Mouse (Mus musculus) embryonic facial prominence, embryonic 15.5 days (tissue): ENCODE measurements around the gene Agap3. TPM values are rescaled to one million over a fixed set of nuclear protein-coding genes. Genes with fewer than 3 reads are reported as not detected.

ENCODE experiments used
- ATAC-seq: fragments of 200-750 bp; cut with Nextera tagmentation; 2 replicates; pipeline ENCODE4 v1.8.0; 2017; ENCODE audit warnings: low read depth, moderate TSS enrichment; ENCODE audit not compliant: insufficient number of reproducible peaks, low FRiP score, low TSS enrichment
- H3K27ac ChIP-seq: fragments of 300-500 bp; sonication (generic); replicated peaks from 2 replicates; pipeline ENCODE4 v1.5.1; 2015; ENCODE audit warnings: mild to moderate bottlenecking, inconsistent platforms
- H3K27me3 ChIP-seq: fragments of 300-500 bp; sonication (generic); 2 replicates; pipeline ENCODE4 v1.6.1; 2015; ENCODE audit warnings: inconsistent platforms
- H3K36me3 ChIP-seq: fragments of 300-500 bp; sonication (generic); 2 replicates; pipeline ENCODE4 v1.6.1; 2015; ENCODE audit warnings: mild to moderate bottlenecking, inconsistent platforms
- H3K4me1 ChIP-seq: fragments of 300-500 bp; sonication (generic); 2 replicates; pipeline ENCODE4 v1.6.1; 2015; ENCODE audit warnings: inconsistent platforms
- H3K4me2 ChIP-seq: fragments of 300-500 bp; sonication (generic); replicated peaks from 2 replicates; pipeline ENCODE4 v1.6.1; 2015; ENCODE audit warnings: mild to moderate bottlenecking, inconsistent platforms
- H3K4me3 ChIP-seq: fragments of 300-500 bp; sonication (generic); replicated peaks from 2 replicates; pipeline ENCODE4 v1.5.1; 2015; ENCODE audit warnings: mild to moderate bottlenecking, inconsistent platforms
- H3K9ac ChIP-seq: fragments of 300-500 bp; sonication (generic); 2 replicates; pipeline ENCODE4 v1.6.1; 2015; ENCODE audit warnings: inconsistent platforms
- H3K9me3 ChIP-seq: fragments of 300-500 bp; sonication (generic); replicated peaks from 2 replicates; pipeline ENCODE4 v1.6.1; 2016; ENCODE audit warnings: inconsistent platforms
- WGBS: fragments of 180-500 bp; shearing (Covaris S2); methylation state at CpG from one replicate; pipeline ENCODE4 v1.1.7; 2015; 5-methylcytosine and 5-hydroxymethylcytosine counted together
- polyA plus RNA-seq: library from polyadenylated mRNA; unstranded; fragments of >200 nt; fragmentation: Nextera tagmentation; extraction: Ambion mirVana; gene quantifications from 2 replicates; pipeline ENCODE4 v1.2.1, GENCODE M21; 2015

The Agap3 gene
- polyA plus RNA-seq, 1 experiment from 2014 or later = 45.0 TPM

DNA sequence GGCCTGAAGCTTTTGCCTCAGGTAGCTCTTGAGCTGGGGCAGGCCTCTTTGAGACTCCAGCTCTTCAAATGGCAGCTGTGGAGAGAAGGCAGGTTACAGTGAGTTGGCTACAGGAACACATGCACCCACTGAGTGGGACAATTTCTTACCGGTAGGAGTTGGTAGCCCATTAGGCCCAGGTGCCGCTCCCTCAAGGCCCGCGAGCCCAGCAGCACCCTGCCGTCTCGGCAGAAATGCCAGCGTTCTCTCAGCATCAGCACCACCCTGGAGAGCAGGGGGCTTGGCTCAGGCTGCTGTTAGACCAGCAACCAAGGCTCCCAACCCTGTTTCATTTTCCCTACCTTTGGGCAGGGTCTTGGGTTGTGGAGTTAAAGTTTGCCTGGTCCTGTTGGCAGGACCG lies 10.8 kb upstream of the Agap3 start:
- no peak overlapping the region for H3K9ac ChIP-seq
- no peak overlapping the region for H3K4me3 ChIP-seq
- H3K4me1 ChIP-seq = peaks cover 18% of the 10 kb centered on the region
- H3K27ac ChIP-seq = no peak overlapping the region
- WGBS = 93% methylated on average over 8 of the region's 8 CpGs
- H3K27me3 ChIP-seq = no peaks in the 10 kb centered on the region
- no peaks in the 10 kb centered on the region for H3K9me3 ChIP-seq
- no peak for ATAC-seq
- peaks cover 75% of the 10 kb centered on the region for H3K36me3 ChIP-seq
- no peak overlapping the region for H3K4me2 ChIP-seq

DNA sequence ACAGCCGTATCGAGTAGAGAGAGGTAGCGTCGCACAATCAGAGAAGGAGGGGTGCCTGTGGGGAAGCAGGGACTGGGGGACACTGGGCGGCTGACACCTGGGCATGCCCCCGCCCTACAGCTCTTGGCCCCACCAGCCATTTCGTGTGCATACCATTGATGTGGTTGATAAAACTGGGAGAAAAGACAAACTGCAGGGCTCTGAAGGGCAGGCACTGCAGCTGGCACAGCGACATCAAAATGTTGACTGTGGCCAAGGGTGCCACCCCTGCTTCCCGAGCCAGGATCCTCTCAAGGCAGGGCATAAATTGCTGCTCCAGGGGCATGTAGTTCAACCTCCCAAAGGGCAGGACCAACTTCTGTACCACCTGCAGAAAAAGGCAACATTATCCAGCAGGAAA lies 9.9 kb upstream of the Agap3 start:
- H3K4me3 ChIP-seq = no peak overlapping the region
- no peak overlapping the region for H3K9ac ChIP-seq
- no peaks in the 10 kb centered on the region for H3K9me3 ChIP-seq
- peaks cover 67% of the 10 kb centered on the region for H3K36me3 ChIP-seq
- H3K27me3 ChIP-seq = no peaks in the 10 kb centered on the region
- no peak for ATAC-seq
- no peak overlapping the region; the same call in 1 of the 2 replicates for H3K27ac ChIP-seq
- peaks cover 23% of the 10 kb centered on the region for H3K4me1 ChIP-seq
- WGBS = 79% methylated on average over 9 of the region's 9 CpGs
- no peak overlapping the region for H3K4me2 ChIP-seq

DNA sequence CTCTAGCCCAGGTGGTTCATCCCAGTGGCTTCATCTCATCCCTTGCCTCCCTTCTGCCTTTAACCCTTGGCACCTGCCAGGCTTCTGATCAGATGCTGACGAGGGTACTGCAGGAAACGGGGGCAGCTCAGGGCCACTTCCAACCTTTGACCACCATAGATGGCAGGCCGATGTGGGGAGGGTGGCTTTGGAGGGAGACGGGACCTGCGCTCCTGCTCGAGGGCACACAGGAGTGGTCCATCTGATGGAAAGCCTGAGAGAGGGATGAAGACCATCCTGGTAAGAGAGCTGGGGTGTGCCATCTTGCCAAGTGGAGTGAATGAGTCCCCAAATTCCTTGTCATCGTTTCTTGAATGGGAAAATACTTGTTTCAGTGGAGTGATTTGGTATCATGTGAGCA lies 8.8 kb upstream of the Agap3 start:
- Histone ChIP-seq H3K4me1 (peaks cover 35% of the 10 kb centered on the region), H3K9me3 (no peaks in the 10 kb centered on the region), H3K36me3 (peaks cover 57% of the 10 kb centered on the region), H3K27me3 (no peaks in the 10 kb centered on the region), H3K4me2 (no peak overlapping the region), H3K4me3 (no peak overlapping the region), H3K9ac (no peak overlapping the region), H3K27ac (no peak overlapping the region)
- 84% methylated on average over 7 of the region's 7 CpGs for WGBS
- no peak for ATAC-seq

DNA sequence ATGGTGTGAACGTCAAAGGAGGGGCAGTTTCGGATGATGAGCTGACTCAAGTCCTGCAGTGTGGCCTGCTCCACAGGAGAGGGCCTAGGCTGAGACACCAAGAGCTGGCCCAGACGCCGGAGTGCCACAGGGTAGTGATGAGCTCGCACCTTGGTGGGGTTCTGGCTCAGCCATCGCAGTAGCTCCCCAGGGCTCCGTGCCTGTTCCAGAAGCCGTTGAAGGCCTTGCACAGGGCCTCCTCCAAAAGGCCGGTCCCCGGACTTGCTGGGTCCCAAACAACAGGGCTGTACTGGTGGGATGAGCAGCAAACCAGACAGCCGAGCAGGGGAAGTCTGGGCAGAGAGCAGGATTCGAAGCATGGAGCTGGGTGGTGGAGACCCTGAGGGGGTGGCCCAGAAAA lies 8.1 kb upstream of the Agap3 start:
- Histone ChIP-seq H3K36me3 (peaks cover 51% of the 10 kb centered on the region), H3K27me3 (no peaks in the 10 kb centered on the region), H3K4me3 (peak overlapping the region; percentile 97), H3K27ac (0 out of 2 replicates have a peak overlapping the region, but pooled peaks have one; percentile 93), H3K4me1 (peaks cover 36% of the 10 kb centered on the region), H3K4me2 (peak overlapping the region; percentile 72), H3K9ac (peak overlapping the region; percentile 93), H3K9me3 (no peaks in the 10 kb centered on the region)
- ATAC-seq = no peak
- 80% methylated on average over 12 of the region's 12 CpGs for WGBS

DNA sequence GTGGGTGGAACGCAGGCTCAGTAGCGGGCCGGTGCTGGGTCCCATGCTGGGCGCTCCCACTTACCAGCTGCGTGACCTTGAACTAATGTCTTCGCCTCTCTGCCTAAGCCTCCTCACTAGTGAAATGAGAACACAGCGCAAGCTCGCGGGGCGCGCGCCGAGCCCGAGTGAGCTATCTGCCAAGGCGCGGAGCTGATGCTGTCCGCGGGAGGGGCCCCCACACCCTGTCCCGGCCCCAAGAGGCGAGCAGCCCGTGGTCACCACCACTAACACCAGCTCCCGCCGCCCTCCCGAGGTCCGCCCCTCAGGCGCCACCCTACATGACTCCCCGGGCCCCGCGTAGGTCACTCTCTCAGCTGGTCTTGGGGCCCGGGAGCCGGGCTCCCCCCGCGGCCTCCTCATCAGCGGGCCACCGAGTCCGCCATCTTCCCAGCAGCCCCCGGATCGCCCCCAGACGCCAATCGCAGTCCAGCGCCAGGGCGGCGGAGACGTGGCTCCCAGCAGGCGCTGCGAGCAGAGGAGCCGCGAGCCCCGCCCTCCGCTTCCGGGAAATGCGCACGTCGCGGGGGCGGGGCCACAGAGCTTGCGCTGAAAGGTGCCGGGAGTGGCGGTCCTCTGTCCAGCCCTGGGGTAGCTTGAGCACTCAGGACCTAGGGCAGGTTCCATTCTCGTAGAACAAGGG lies 7.1 kb upstream of the Agap3 start, which contains the start of gene Fastk:
Gene Fastk (minus strand): TSS at position 542 of the 682 bp plus-strand sequence.
- H3K9ac ChIP-seq = peak within 1 kb of the TSS; percentile 93
- peak within 1 kb of the TSS; percentile 93 for H3K27ac ChIP-seq
- H3K4me2 ChIP-seq = peak within 1 kb of the TSS; percentile 72
- WGBS = under 1% methylated on average over 60 of the region's 60 CpGs
- no peaks in the 10 kb centered on the region for H3K9me3 ChIP-seq
- peaks cover 41% of the 10 kb centered on the region for H3K36me3 ChIP-seq
- peaks cover 36% of the 10 kb centered on the region for H3K4me1 ChIP-seq
- H3K4me3 ChIP-seq = peak within 1 kb of the TSS; percentile 97
- no peaks in the 10 kb centered on the region for H3K27me3 ChIP-seq
- ATAC-seq = peak; percentile 88

DNA sequence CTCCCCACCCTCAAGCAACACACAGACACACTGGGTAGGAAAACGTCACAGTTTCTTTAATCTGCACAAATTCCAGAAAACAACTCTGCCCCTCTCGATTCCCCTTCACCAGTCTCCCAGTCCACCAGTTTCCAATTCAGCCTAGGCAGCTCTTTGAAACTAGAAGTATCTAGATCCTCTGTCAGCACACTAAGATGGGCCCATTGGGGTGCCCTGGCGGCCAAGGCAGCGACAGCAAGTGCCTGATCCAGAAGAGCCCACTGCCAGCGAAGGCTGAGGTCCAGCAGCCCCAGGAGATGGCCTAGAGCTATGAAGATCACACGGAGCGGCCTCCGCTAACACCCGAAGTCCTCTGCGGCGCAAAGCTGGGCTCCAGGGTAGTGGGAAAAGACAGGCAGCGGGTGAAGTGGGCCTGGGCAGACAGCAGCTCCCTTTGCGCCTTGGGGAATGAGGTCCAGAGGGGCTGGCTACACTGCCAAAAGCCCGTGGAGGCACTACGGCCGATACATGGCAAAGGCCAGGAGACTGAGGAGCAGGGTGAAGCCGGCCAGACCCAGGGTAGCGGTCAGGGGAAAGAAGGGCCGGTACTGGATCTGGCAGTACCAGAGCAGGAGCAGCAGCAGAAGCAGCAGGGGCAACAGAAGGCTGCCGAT lies 6.4 kb upstream of the Agap3 start:
- Histone ChIP-seq H3K27me3 (no peaks in the 10 kb centered on the region), H3K9ac (peak overlapping the region; percentile 93; the same call in 1 of the 2 replicates), H3K4me1 (peaks cover 36% of the 10 kb centered on the region), H3K4me2 (peak overlapping the region; percentile 72), H3K9me3 (no peaks in the 10 kb centered on the region), H3K36me3 (peaks cover 35% of the 10 kb centered on the region), H3K27ac (peak overlapping the region; percentile 93), H3K4me3 (peak overlapping the region; percentile 97)
- WGBS = 52% methylated on average over 20 of the region's 20 CpGs
- ATAC-seq = no peak

DNA sequence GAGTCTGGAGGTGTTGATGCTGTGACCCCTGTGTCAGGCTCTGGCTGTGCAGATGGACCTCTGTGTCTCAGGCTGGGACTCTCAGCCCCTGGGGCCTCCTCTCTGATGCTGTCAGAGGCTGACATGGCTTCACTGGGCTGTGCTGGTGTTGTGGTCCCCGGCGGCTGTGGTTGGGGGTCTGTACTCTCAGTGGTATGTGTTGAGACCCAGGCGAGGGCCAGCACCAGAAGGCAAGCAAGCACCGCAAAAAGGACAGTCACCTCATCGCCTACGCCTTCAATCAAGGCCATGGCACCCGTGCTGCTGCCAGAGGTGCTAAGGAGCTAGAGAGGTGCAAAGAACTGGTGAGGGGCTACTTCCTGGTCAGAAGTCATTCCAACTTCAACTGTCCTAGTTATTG lies 5.3 kb upstream of the Agap3 start:
- Histone ChIP-seq H3K9me3 (no peaks in the 10 kb centered on the region), H3K4me1 (peaks cover 44% of the 10 kb centered on the region), H3K4me3 (peak overlapping the region; percentile 73), H3K27ac (no peak overlapping the region), H3K27me3 (no peaks in the 10 kb centered on the region), H3K4me2 (peak overlapping the region; percentile 83; the same call in 1 of the 2 replicates), H3K9ac (no peak overlapping the region), H3K36me3 (peaks cover 24% of the 10 kb centered on the region)
- ATAC-seq = no peak
- WGBS = 89% methylated on average over 7 of the region's 7 CpGs

DNA sequence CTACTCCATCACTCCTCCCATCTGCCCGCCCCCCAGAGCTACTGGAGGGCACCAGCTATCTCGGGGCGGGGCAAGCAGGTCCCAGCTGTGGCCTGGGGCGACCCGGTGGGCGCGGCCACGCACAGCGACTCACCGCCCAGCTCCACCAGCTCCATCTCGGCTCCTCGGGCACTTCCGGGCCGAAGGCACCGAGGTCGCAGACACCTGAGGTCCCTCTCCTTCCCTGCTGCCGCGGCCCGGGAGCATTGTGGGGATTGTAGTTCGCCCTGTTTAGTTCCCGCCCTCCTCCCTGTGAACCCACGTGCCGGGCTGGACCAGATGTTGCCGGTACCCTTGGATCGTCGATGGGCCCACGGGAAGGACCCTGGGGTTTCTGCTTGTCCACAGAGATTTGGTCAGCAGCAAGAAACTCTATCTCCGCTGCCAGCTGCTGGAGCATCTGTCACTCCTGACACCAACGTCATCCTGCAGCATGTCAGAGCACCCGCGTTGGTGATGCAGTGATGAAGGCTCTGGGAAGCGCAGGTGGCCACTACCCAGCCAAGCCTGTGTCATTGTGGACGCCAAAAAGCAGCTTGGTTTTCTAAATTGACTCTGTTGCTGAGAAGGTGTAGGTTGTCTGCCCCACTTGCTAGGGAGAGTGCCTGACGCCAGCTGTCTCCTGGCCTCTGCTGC lies 4.2 kb upstream of the Agap3 start, which contains the start of gene Tmub1:
Gene Tmub1 (minus strand): TSS at position 231 of the 675 bp plus-strand sequence.
- WGBS = 2% methylated on average over 34 of the region's 34 CpGs
- Histone ChIP-seq H3K4me3 (peak within 1 kb of the TSS; percentile 73), H3K27me3 (no peaks in the 10 kb centered on the region), H3K4me2 (peak within 1 kb of the TSS; percentile 83), H3K36me3 (peaks cover 13% of the 10 kb centered on the region; the same call in 1 of the 2 replicates), H3K9me3 (no peaks in the 10 kb centered on the region), H3K4me1 (peaks cover 46% of the 10 kb centered on the region), H3K27ac (0 out of 2 replicates have a peak within 1 kb of the TSS, but pooled peaks have one; percentile 39), H3K9ac (peak within 1 kb of the TSS; percentile 33)
- peak; percentile 55 for ATAC-seq

DNA sequence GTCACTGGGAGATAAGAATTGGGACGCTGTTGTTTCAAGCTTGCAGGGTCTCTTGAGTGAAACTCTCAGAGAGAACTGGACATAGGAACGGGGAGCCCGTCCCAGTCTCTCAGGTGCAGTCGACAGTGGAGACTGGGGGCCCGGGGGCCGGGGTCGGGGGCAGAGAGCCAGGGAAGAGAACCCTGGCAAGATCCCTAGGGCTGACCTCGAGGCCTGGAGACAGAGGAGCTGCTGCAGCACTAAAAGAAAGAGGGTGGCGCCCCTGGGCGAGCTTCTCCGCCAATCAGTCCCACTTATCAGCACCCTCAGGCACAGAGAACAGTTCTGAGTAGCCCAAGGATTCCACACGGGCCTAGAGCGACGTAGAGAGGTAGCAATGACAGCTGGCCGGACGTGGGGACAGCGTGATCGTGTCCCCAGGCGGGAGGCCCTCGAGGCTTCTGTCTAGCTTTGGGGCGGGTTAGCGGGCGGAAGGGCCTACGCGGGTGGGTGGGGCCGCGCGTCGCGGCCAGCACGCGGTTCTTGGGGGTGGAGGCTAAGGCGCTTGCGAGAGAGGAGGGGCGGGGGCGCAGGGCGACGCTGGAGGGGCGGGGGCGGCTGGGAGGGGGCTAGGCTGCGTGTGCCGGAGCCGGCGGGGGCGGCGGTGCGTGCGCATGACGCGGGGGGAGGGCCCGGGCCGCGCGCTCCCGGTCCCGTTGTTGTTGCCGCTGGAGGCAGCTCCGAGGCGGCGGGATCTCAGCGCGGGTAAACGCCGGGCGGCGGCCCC lies 530 bp upstream of the Agap3 start:
- no peaks in the 10 kb centered on the region for H3K36me3 ChIP-seq
- H3K9me3 ChIP-seq = no peaks in the 10 kb centered on the region
- peak overlapping the region; percentile 84 for H3K4me3 ChIP-seq
- H3K4me1 ChIP-seq = peaks cover 64% of the 10 kb centered on the region
- 4% methylated on average over 34 of the region's 66 CpGs for WGBS
- ATAC-seq = peak; percentile 87
- H3K27ac ChIP-seq = peak overlapping the region; percentile 88
- no peaks in the 10 kb centered on the region for H3K27me3 ChIP-seq
- H3K4me2 ChIP-seq = peak overlapping the region; percentile 90
- H3K9ac ChIP-seq = peak overlapping the region; percentile 95

DNA sequence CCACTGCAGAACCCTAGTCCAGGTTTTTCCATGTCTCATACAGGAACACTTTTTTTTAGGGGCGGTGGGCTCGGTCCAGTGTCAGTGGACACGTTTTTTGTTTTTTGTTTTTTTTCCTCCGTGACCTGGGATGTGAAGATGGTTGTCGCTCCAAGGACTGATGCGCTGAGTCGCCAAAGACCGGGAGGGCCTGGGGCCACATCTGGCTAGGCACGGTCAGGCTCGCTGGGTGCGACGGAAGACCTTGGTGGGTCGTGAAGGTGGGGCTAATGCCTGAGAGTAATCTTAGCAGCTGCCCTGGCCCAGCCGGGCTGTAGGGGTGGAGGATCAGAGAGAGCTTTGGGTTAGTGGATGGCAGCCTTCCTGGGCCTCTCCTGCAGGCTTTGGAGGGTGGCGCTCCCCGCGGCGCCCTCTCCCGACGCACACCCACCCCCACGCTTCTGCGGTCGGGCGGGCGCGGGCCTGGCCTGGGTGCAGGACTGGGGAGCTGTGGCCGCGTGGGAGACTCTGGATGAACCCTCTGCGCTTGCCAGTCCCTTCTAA lies 785 bp downstream of the Agap3 start:
- H3K9me3 ChIP-seq = no peaks in the 10 kb centered on the region
- no peaks in the 10 kb centered on the region for H3K27me3 ChIP-seq
- H3K27ac ChIP-seq = peak overlapping the region; percentile 88
- H3K4me2 ChIP-seq = peak overlapping the region; percentile 90
- H3K9ac ChIP-seq = peak overlapping the region; percentile 95
- H3K4me3 ChIP-seq = peak overlapping the region; percentile 84
- H3K36me3 ChIP-seq = no peaks in the 10 kb centered on the region
- no peak for ATAC-seq
- under 1% methylated on average over 29 of the region's 29 CpGs for WGBS
- H3K4me1 ChIP-seq = peaks cover 51% of the 10 kb centered on the region
